Mouse (Mus musculus) neural tube, embryonic 13.5 days (tissue): Measurements from ENCODE around the gene Pygo2. TPM values are rescaled to one million over a fixed set of nuclear protein-coding genes. Genes with fewer than 3 reads are reported as not detected.

Experiments
- ATAC-seq: fragments of 200-750 bp; cut with Nextera tagmentation; 2 replicates; pipeline ENCODE4 v1.8.0; 2017; ENCODE audit warnings: low read depth, mild to moderate bottlenecking, moderate TSS enrichment, moderate library complexity
- H3K27ac ChIP-seq: fragments of 300-500 bp; sonication (generic); replicated peaks from 2 replicates; pipeline ENCODE4 v1.5.1; 2015; ENCODE audit warnings: moderate library complexity, mild to moderate bottlenecking, inconsistent platforms
- H3K27me3 ChIP-seq: fragments of 300-500 bp; sonication (generic); 2 replicates; pipeline ENCODE4 v1.6.1; 2015; ENCODE audit warnings: mild to moderate bottlenecking, inconsistent platforms
- H3K36me3 ChIP-seq: fragments of 300-500 bp; sonication (generic); 2 replicates; pipeline ENCODE4 v1.6.1; 2015; ENCODE audit warnings: mild to moderate bottlenecking, inconsistent platforms
- H3K4me1 ChIP-seq: fragments of 300-500 bp; sonication (generic); replicated peaks from 2 replicates; pipeline ENCODE4 v1.6.1; 2015; ENCODE audit warnings: inconsistent platforms
- H3K4me2 ChIP-seq: fragments of 300-500 bp; sonication (generic); 2 replicates; pipeline ENCODE4 v1.6.1; 2015; ENCODE audit warnings: inconsistent platforms, mild to moderate bottlenecking, moderate library complexity
- H3K4me3 ChIP-seq: fragments of 300-500 bp; sonication (generic); 2 replicates; pipeline ENCODE4 v1.5.1; 2015; ENCODE audit warnings: mild to moderate bottlenecking, inconsistent platforms
- H3K9ac ChIP-seq: fragments of 300-500 bp; sonication (generic); 2 replicates; pipeline ENCODE4 v1.6.1; 2015; ENCODE audit warnings: moderate library complexity, mild to moderate bottlenecking, inconsistent platforms
- H3K9me3 ChIP-seq: fragments of 300-500 bp; sonication (generic); 2 replicates; pipeline ENCODE4 v1.6.1; 2016; ENCODE audit warnings: inconsistent platforms
- WGBS: fragments of 180-500 bp; shearing (Covaris S2); methylation state at CpG from one replicate; pipeline ENCODE4 v1.1.7; 2015; 5-methylcytosine and 5-hydroxymethylcytosine counted together
- polyA plus RNA-seq: library from polyadenylated mRNA; unstranded; fragments of >200 nt; fragmentation: Nextera tagmentation; extraction: Ambion mirVana; gene quantifications from 2 replicates; pipeline ENCODE4 v1.2.1, GENCODE M21; 2015

The Pygo2 gene
- polyA plus RNA-seq, 1 experiment from 2014 or later, result 40.4 TPM

DNA sequence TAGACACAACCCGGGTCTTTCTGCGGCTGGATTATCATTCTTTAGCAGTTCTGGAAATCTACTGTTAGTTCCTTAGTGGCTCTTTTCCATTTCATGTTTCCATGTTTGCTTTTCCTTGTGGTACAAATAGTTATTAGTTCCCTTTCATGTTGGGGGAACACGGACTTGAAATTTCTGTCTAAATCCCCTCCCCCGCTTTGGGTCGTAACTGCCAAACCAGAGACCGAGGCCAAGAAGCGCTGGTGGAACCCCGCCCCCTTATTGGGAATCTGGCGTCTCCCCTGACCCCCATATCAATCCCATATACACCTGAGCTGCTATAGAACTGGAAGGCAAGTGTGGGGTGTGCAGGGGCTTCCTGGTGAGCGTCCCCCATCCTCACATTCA lies 34.6 kb upstream of the Pygo2 start:
- H3K4me2 ChIP-seq, result peak overlapping the region; percentile 99
- peak overlapping the region; percentile 73; the same call in 1 of the 2 replicates for H3K9ac ChIP-seq
- H3K27me3 ChIP-seq, result peaks cover 32% of the 10 kb centered on the region
- ATAC-seq, result no peak
- peaks cover 65% of the 10 kb centered on the region for H3K4me1 ChIP-seq
- H3K9me3 ChIP-seq, result no peaks in the 10 kb centered on the region
- H3K4me3 ChIP-seq, result peak overlapping the region; percentile 51
- WGBS, result 2% methylated on average over 10 of the region's 10 CpGs
- H3K36me3 ChIP-seq, result 0 out of 2 replicates have a peak, but pooled peaks cover 7% of the 10 kb centered on the region
- H3K27ac ChIP-seq, result 0 out of 2 replicates have a peak overlapping the region, but pooled peaks have one; percentile 23

DNA sequence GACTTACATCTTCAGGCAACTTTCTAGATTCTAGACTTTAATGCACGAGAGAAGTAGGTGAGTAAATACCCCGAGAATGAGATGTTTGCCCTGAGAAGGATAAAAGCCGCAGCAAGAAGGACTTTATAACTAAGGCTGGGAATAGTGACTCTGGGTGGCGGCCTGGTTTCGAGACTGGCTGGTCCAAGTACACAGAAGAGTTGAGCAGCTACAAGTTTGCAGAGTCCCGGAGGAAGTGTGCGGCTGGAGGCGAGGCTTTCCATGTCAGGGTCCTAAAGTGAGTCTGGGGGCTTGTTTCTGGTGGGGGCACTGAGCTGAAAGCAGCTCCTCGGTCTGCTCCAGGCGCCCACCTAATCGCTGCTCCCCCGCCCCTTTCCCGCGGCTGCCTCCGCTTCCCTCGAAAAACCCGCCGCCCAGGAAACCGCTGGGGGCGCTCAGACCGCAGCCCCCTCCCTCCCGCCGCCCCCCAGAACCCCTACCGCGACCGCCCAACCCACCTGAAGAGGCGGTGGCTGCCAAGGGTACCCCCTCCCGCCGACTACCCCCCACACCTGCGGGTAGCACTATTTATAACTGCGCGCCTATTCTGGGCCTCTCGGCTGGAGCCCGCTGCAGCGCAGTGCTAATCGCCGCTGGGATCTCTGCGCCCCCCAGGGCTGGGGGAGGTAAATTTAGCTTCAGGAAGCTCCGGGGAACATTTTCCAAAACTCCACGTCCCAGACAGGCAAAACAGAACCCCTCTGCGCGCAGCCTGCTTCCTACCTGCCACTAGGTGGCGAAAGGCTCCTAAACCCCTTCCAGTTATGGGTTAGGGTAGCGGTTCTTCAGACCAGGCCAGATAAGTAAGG lies 34.0 kb upstream of the Pygo2 start:
- Histone ChIP-seq H3K36me3 (0 out of 2 replicates have a peak, but pooled peaks cover 8% of the 10 kb centered on the region), H3K9me3 (no peaks in the 10 kb centered on the region), H3K4me3 (peak overlapping the region; percentile 51), H3K27ac (no peak overlapping the region), H3K9ac (peak overlapping the region; percentile 58), H3K4me2 (peak overlapping the region; percentile 99), H3K27me3 (peaks cover 32% of the 10 kb centered on the region), H3K4me1 (peaks cover 59% of the 10 kb centered on the region)
- ATAC-seq, result no peak
- 1% methylated on average over 43 of the region's 44 CpGs for WGBS

DNA sequence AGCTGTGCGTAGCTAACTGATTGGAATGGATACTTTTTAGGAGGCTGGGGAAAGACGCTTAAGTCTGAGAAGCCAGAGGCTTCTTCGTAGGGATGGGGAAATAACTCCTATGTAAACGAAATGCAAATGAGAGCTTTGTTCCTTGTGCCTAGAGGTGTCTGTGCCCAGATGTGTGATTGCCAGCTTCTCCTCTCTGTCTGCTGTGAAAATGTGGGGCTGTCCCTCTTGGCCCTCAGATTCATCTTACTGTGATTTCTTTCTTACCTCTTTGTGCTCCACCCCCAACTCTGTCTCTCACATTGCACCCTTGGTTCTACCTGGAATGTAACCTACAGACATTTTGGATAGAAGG lies 33.4 kb upstream of the Pygo2 start:
- Histone ChIP-seq H3K4me1 (peaks cover 53% of the 10 kb centered on the region), H3K4me3 (peak overlapping the region; percentile 51), H3K27me3 (peaks cover 32% of the 10 kb centered on the region), H3K27ac (no peak overlapping the region), H3K9ac (peak overlapping the region; percentile 58), H3K4me2 (peak overlapping the region; percentile 99), H3K9me3 (no peaks in the 10 kb centered on the region), H3K36me3 (peaks cover 14% of the 10 kb centered on the region)
- WGBS, result under 1% methylated on average over 4 of the region's 4 CpGs
- ATAC-seq, result no peak

GRCm38 (mm10) chr3:89401329-89401728 lies 28.7 kb upstream of the Pygo2 start:
- no peak overlapping the region for H3K4me2 ChIP-seq
- no peak overlapping the region for H3K4me3 ChIP-seq
- no peaks in the 10 kb centered on the region for H3K9me3 ChIP-seq
- WGBS, result 91% methylated on average over 7 of the region's 7 CpGs
- peaks cover 54% of the 10 kb centered on the region for H3K36me3 ChIP-seq
- no peak for ATAC-seq
- H3K27me3 ChIP-seq, result peaks cover under 1% of the 10 kb centered on the region
- H3K27ac ChIP-seq, result no peak overlapping the region
- H3K9ac ChIP-seq, result no peak overlapping the region
- H3K4me1 ChIP-seq, result peaks cover 7% of the 10 kb centered on the region

DNA sequence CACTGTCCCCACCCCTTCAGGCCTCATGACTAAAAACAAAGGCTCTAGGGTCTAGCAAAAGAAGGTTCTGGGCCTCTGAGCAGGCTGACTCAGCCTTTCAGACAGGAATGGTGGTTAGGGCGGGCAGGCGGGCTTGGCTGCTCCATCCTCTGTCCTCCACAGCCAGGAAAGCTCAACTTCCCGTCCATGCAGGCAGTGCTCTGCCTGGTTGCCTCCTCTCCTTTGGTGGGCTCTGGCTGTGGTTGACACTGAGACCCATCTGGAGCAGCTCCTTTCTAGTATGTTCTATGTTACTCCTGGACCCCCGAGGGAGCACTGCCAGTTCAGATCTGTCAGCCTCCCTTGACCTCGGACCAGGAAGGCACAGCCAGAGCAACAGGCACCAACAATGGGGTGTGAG lies 27.3 kb upstream of the Pygo2 start, which contains the start of gene Lenep:
Lenep (minus strand) TSS at position 101 of the 400 bp plus-strand sequence.
- WGBS, result 83% methylated on average over 5 of the region's 5 CpGs
- no peak within 1 kb of the TSS for H3K9ac ChIP-seq
- H3K27ac ChIP-seq, result no peak within 1 kb of the TSS
- no peak for ATAC-seq
- H3K4me3 ChIP-seq, result no peak within 1 kb of the TSS
- H3K4me1 ChIP-seq, result peaks cover 6% of the 10 kb centered on the region; the same call in 1 of the 2 replicates
- H3K9me3 ChIP-seq, result no peaks in the 10 kb centered on the region
- no peak within 1 kb of the TSS for H3K4me2 ChIP-seq
- peaks cover 65% of the 10 kb centered on the region for H3K36me3 ChIP-seq
- no peaks in the 10 kb centered on the region for H3K27me3 ChIP-seq

- Histone ChIP-seq H3K4me3 (no peak overlapping the region), H3K27ac (no peak overlapping the region), H3K4me1 (peaks cover 19% of the 10 kb centered on the region), H3K4me2 (no peak overlapping the region), H3K36me3 (peaks cover 57% of the 10 kb centered on the region), H3K9me3 (no peaks in the 10 kb centered on the region), H3K27me3 (no peaks in the 10 kb centered on the region), H3K9ac (no peak overlapping the region)
- 97% methylated on average over 6 of the region's 6 CpGs for WGBS
- ATAC-seq, result no peak
These were observed 23.1 kb upstream of the Pygo2 start for GRCm38 (mm10) chr3:89406887-89407286.

DNA sequence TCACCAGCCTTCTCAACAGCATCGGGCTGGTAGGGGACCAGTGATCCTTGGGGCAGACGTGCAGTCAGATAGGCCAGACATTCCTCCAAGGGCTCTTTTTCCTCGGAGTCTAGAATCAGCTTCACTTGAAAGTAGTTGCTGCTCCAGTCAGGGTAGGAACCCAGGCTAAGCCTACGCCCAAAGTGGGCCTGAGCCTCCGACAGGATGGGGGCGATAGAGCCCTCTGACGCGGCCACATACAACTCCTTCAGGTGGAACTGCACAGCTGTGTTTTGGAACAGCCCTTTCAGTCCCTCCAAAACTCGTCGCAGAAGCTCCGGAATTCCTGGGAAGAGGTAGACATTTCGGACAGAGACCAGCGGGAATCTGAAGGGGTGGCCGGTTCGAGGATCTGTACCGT lies 21.6 kb upstream of the Pygo2 start:
- Histone ChIP-seq H3K4me2 (no peak overlapping the region), H3K9me3 (no peaks in the 10 kb centered on the region), H3K36me3 (peaks cover 42% of the 10 kb centered on the region), H3K4me1 (peaks cover 24% of the 10 kb centered on the region), H3K4me3 (no peak overlapping the region), H3K27ac (no peak overlapping the region), H3K9ac (no peak overlapping the region), H3K27me3 (no peaks in the 10 kb centered on the region)
- ATAC-seq, result no peak
- WGBS, result 74% methylated on average over 16 of the region's 16 CpGs

DNA sequence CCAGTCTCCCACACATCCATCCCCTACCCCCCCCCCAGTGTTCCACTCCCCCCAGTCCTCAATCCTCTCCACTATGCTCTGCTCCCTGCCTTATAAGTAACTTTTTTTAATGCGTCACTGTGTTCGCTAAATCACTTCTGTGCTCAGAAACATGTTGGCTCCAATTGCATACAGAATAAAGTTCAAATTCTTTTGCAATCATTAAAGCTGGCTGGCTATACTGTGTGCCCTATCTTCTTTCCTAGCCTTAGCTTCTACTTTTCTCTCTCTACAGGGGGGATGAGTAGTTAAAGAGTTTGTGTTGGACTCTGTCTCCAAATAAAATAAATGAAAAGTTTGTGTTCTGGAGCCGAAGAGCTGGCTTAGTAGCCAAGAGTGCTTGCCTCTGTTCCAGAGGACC lies 20.3 kb upstream of the Pygo2 start:
- no peak overlapping the region for H3K4me2 ChIP-seq
- ATAC-seq, result no peak
- 93% methylated on average over 3 of the region's 3 CpGs for WGBS
- no peak overlapping the region for H3K9ac ChIP-seq
- peaks cover 24% of the 10 kb centered on the region for H3K4me1 ChIP-seq
- no peak overlapping the region for H3K4me3 ChIP-seq
- H3K9me3 ChIP-seq, result no peaks in the 10 kb centered on the region
- no peaks in the 10 kb centered on the region for H3K27me3 ChIP-seq
- no peak overlapping the region for H3K27ac ChIP-seq
- peaks cover 38% of the 10 kb centered on the region for H3K36me3 ChIP-seq

DNA sequence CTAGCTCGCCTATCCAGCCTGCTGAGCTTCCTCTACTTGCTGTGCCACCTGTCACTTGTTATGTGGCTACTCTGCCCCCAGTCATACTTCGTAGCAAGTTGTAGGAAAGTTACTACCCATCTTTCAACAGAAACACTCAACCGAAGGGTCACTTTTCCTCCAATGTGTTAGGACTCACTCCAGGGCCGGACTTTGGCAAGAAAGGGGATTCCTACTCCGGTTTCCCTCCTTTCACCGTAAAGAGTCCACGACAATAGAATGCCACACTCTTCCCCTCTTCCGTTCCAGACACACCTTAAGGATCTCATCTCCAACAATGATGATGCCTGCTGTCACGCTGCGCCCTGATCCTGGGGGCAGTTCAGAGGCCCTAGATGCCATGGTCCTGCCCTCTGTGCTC lies 19.1 kb upstream of the Pygo2 start:
- H3K27me3 ChIP-seq, result no peaks in the 10 kb centered on the region
- peak overlapping the region; percentile 74 for H3K27ac ChIP-seq
- no peak for ATAC-seq
- peak overlapping the region; percentile 78 for H3K4me2 ChIP-seq
- peaks cover 41% of the 10 kb centered on the region for H3K36me3 ChIP-seq
- peaks cover 24% of the 10 kb centered on the region for H3K4me1 ChIP-seq
- WGBS, result 81% methylated on average over 10 of the region's 10 CpGs
- no peaks in the 10 kb centered on the region for H3K9me3 ChIP-seq
- H3K9ac ChIP-seq, result peak overlapping the region; percentile 73
- H3K4me3 ChIP-seq, result peak overlapping the region; percentile 52

- H3K4me1 ChIP-seq, result peaks cover 32% of the 10 kb centered on the region
- ATAC-seq, result peak; percentile 99
- WGBS, result 7% methylated on average over 28 of the region's 28 CpGs
- H3K4me2 ChIP-seq, result peak within 1 kb of the TSS; percentile 78
- H3K36me3 ChIP-seq, result peaks cover 44% of the 10 kb centered on the region
- no peaks in the 10 kb centered on the region for H3K9me3 ChIP-seq
- peak within 1 kb of the TSS; percentile 73 for H3K9ac ChIP-seq
- H3K4me3 ChIP-seq, result peak within 1 kb of the TSS; percentile 52
- H3K27me3 ChIP-seq, result no peaks in the 10 kb centered on the region
- peak within 1 kb of the TSS; percentile 74 for H3K27ac ChIP-seq
These were observed 18.3 kb upstream of the Pygo2 start, which contains the start of gene Flad1 for GRCm38 (mm10) chr3:89411490-89412393. Gene Flad1, minus strand, starts transcription at chr3:89411870.

DNA sequence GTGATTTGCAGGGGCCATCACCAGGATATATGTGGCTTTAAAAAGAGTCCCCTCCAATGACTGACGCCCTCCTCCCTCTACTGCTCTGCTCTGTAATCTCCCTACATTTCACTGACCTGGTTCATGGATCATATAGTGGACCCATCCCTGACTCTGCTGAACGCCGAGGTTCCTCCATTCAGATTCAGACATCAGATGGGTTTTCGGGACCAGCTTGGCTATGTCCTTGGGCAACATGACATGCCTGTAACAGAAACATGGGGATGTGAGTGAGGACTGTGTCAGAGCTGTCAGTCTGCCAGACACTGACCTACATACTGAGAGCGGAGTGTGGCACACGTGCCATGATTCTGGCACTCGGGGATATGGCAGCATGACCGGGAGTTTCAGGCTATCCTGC lies 13.9 kb upstream of the Pygo2 start:
- ATAC-seq, result no peak
- Histone ChIP-seq H3K4me3 (no peak overlapping the region), H3K9me3 (no peaks in the 10 kb centered on the region), H3K36me3 (peaks cover 25% of the 10 kb centered on the region), H3K27ac (no peak overlapping the region), H3K9ac (no peak overlapping the region), H3K4me2 (no peak overlapping the region), H3K4me1 (peaks cover 47% of the 10 kb centered on the region), H3K27me3 (no peaks in the 10 kb centered on the region)
- WGBS, result 95% methylated on average over 8 of the region's 8 CpGs

- H3K27me3 ChIP-seq, result no peaks in the 10 kb centered on the region
- H3K27ac ChIP-seq, result peak overlapping the region; percentile 72; the same call in 1 of the 2 replicates
- no peaks in the 10 kb centered on the region for H3K9me3 ChIP-seq
- H3K4me1 ChIP-seq, result peaks cover 54% of the 10 kb centered on the region
- no peak for ATAC-seq
- peaks cover 25% of the 10 kb centered on the region for H3K36me3 ChIP-seq
- H3K9ac ChIP-seq, result peak overlapping the region; percentile 67
- H3K4me2 ChIP-seq, result peak overlapping the region; percentile 89
- peak overlapping the region; percentile 51 for H3K4me3 ChIP-seq
- WGBS, result 33% methylated on average over 2 of the region's 2 CpGs
These were observed 12.9 kb upstream of the Pygo2 start for GRCm38 (mm10) chr3:89417131-89417530.
